Mouse (Mus musculus) WW6 (cell line): ENCODE results near the gene Leng9.

ENCODE experiments used
- DNase-seq: peaks from one replicate; pipeline ENCODE4 v3.0.0-alpha.2; 2013; ENCODE audit warnings: low read depth, low spot score

Gene Leng9

DNA sequence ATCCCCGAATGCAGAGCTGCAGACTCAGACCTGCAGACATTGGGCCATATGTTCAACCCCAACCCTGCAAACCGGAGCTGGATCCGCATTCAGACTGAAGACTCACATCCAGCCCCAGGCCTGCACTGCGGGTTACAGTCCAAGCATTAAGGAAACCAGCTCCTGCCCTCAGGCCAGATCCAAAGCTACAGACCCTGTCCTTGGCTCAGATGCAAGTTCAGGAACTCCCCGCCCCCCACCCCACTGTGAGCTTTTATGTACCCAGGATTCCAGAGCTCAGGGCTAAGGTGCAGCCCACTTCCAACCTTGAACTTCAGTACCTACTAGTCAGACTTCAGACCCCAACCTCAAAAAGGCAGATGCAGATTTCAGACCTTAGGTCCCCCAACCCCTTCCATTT, 25.3 kb downstream of the Leng9 start:
- DNase-seq = no peak

DNA sequence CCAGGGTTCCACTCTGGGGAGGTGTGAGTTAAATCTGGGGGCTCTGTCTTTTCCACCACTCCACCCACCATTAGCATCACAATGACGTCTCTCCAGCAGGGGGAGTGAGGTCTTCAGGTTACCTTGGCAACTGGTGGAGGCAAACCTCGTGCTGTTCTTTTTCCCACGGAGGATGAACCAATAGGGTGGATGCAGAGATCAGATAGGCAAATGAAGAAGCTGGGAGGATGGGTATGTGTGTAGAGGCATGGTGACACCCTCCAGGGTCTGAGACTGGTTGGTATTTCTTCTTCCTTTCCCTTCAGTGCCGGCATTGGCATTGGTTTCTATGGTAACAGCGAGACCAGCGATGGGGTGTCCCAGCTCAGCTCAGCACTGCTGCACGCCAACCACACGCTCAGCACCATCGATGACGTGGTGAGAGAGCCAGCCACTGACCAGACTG, 25.8 kb downstream of the Leng9 start:
- DNase-seq = no peak

GRCm38 (mm10) chr7:4123732-4124131, 26.4 kb downstream of the Leng9 start:
- no peak for DNase-seq

- no peak for DNase-seq
These were observed 27.4 kb downstream of the Leng9 start for GRCm38 (mm10) chr7:4122783-4123182.

GRCm38 (mm10) chr7:4122076-4122768, 28.0 kb downstream of the Leng9 start:
- no peak for DNase-seq

GRCm38 (mm10) chr7:4119976-4120921, 29.9 kb downstream of the Leng9 start:
- DNase-seq = no peak

GRCm38 (mm10) chr7:4119344-4119902, 30.8 kb downstream of the Leng9 start, which contains the start of gene Ttyh1:
TSS of gene Ttyh1 (plus strand) at chr7:4119408.
- DNase-seq = no peak

DNA sequence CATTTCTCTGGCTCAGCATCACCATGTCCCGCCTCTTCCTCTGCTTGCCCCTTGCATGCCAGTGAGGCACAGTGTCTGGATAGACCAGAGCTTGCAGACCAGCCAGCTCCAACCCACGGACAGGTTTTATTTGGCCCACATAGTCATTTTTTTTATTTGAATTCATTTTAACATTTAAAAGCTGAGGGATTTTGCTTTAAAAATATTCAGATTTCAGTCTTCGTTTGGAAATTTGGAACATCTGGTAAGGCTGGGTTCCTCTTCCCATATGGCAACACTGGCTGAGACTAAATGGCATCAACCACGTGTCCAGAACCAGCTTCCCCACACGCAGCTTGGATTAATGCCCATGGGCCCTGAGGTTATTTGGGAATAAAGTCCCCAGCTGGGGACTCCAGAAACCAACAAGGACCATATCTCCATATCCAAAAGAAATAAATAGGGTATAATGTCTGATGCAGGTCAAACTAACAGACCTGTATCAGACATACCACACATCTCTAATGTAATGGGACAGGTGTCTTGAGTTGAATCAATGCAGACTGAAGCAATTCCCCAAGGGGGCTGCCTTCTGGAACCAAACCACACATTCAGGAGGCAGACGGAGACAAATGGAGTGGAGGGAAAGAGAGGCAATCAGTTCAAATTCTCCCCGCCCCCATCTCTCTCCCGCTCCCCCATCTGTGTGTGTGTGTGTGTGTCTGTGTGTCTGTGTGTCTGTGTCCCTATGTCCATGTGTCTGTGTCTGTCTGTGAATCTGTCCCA, 32.9 kb downstream of the Leng9 start:
- no peak for DNase-seq

DNA sequence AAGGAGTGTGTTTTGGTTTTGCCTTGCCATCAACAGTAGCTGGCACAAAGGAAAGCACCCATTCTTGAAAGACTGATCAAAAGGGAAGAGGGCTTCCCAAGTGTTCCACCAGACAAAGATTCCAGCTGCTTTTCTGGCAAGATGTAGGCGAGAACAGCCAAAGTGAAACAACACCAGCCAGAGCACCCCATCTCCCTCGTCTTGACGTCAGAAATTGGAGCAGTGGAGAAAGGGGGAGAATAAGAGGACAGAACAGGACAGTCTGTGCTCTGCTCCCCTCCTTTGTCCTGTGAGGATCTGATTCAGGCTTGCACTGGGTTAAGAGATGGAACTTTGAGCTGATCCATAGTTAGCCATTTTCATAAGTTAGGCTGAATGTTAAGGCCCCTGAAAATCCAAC, 38.4 kb downstream of the Leng9 start:
- no peak for DNase-seq

DNA sequence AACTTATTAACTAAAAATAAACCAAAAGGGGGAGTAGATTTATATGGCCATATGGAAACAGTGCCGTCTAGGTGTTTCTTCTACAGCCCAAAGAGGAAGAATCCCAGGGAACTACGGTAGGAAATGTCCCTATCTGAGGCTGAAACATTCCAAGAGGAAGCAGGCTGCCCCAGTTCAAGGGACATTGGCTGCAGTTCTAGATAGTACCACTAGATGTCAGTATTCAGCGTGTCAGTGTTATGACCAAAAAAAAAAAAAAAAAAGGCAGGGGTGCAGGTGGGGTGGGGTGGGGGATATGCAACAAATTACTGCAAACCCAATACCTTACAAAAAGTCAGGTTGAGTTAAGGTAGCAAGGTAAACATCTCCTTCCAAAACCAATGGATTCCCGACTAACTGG, 46.8 kb downstream of the Leng9 start:
- DNase-seq = no peak

- DNase-seq = no peak
These were observed 49.0 kb downstream of the Leng9 start for GRCm38 (mm10) chr7:4101144-4101543.

DNA sequence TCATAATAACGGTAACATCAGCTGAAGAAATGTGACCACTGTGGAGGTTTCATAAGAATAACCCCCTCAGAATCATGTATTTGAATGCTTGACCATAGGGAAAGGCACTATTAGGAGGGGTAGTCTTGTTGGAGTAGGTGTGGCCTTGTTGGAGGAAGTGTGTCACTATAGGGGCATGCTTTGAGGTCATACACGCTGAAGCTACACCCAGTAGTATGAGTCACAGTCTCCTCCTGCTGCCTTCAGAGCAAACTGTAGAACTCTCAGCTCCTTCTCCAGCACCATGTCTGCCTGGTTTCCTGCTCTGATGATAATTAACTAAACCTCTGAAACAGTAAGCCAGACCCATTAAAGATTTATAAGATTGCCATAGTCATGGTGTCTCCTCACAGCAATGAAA, 51.3 kb downstream of the Leng9 start:
- DNase-seq = no peak

- no peak for DNase-seq
These were observed 51.9 kb downstream of the Leng9 start for GRCm38 (mm10) chr7:4098301-4098700.
